In the genomic region with DNA sequence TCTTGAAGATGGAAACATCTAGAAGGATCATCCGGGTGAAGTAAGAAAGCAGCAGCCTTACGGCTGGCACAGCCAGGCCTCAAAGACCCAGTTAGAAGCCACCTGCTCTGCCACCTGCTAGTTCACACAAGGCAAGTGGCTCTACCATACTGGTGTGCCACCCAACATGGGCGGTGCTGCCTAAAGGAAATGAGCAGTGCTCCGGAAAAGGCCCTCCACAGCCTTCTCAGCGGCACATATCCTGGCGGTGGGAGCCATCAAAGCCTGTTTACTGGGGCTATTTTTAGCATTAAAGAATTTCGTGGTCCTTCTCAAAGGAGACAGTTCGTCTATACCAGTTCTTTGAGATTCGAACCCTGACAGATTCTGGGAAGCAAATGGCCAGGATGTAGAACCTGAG, we compare ENCODE assay signal across 9 mouse cellular contexts. TPM values are rescaled to one million over a fixed set of nuclear protein-coding genes. Genes with fewer than 3 reads are reported as not detected.
DNase-seq lines count a peak whose midpoint lies in the region; ATAC-seq and TF ChIP-seq lines count a peak whose summit lies in the region.
"Had no signal": no experiment of that assay in that cellular context is flagged by ENCODE, and none has a peak within 500 bp of the region (broad histone marks: within the 10 kb centered on the region; RNA-seq: fewer than 3 reads in every experiment).

No protein-coding gene starts in this region.

- no peak for ATAC-seq in intestine, embryonic 14.5 days (replicated peaks; ENCODE audit: low FRiP score, low TSS enrichment, low read depth)
- ATAC-seq in intestine, postnatal 0 days, result no peak
- no peak for ATAC-seq in embryonic facial prominence, embryonic 13.5 days (ENCODE audit: insufficient number of reproducible peaks, insufficient read depth, low FRiP score, low TSS enrichment, low read depth)
- no peak for ATAC-seq in intestine, embryonic 15.5 days
- no peak for ATAC-seq in monocyte, adult 5-6 weeks (replicated peaks; ENCODE audit: insufficient number of reproducible peaks, low FRiP score, low TSS enrichment, poor library complexity, severe bottlenecking)
- ATAC-seq: Patski had no signal

- no peak overlapping the region for H3K9ac ChIP-seq in intestine, embryonic 14.5 days (ENCODE audit: low read length)
- H3K9ac ChIP-seq in intestine, postnatal 0 days (ENCODE audit: low read depth, low read length), result no peak overlapping the region
- H3K9ac ChIP-seq in embryonic facial prominence, embryonic 13.5 days, result no peak overlapping the region
- no peak overlapping the region for H3K9ac ChIP-seq in intestine, embryonic 15.5 days

- H3K4me2 ChIP-seq in intestine, embryonic 14.5 days (ENCODE audit: low read length), result no peak overlapping the region
- no peak overlapping the region for H3K4me2 ChIP-seq in intestine, postnatal 0 days (replicated peaks; ENCODE audit: low read depth)
- no peak overlapping the region for H3K4me2 ChIP-seq in embryonic facial prominence, embryonic 13.5 days
- H3K4me2 ChIP-seq in intestine, embryonic 15.5 days (replicated peaks), result no peak overlapping the region

- H3K36me3 ChIP-seq in intestine, embryonic 14.5 days (ENCODE audit: control insufficient read depth, insufficient read depth, low read length), result no peaks in the 10 kb centered on the region
- 0 out of 2 replicates have a peak, but pooled peaks cover 9% of the 10 kb centered on the region for H3K36me3 ChIP-seq in intestine, postnatal 0 days (ENCODE audit: control insufficient read depth, insufficient read depth)
- no peaks in the 10 kb centered on the region for H3K36me3 ChIP-seq in embryonic facial prominence, embryonic 13.5 days
- H3K36me3 ChIP-seq in intestine, embryonic 15.5 days, result no peaks in the 10 kb centered on the region

- DNase-seq in intestine, embryonic 14.5 days (ENCODE audit: low spot score), result no peak
- peak; percentile 84 for DNase-seq in lung, postnatal 36 days
- no peak for DNase-seq in MN1 (ENCODE audit: low spot score)
- DNase-seq in layer of hippocampus, adult 9-11 months, result no peak

- no peak for TF ChIP-seq CTCF in intestine, postnatal 0 days (IDR thresholded peaks at IDR 0.05; ENCODE audit: low read depth)

- peak overlapping the region; percentile 38; the same call in 1 of the 2 replicates for H3K27ac ChIP-seq in intestine, embryonic 14.5 days (ENCODE audit: low read depth)
- no peak overlapping the region for H3K27ac ChIP-seq in intestine, postnatal 0 days (ENCODE audit: low read depth, low read length)
- peak overlapping the region; percentile 57; the same call in 1 of the 2 replicates for H3K27ac ChIP-seq in embryonic facial prominence, embryonic 13.5 days
- H3K27ac ChIP-seq in intestine, embryonic 15.5 days, result 0 out of 2 replicates have a peak overlapping the region, but pooled peaks have one; percentile 60

- no peaks in the 10 kb centered on the region for H3K9me3 ChIP-seq in intestine, embryonic 14.5 days (ENCODE audit: control insufficient read depth, low read length)
- H3K9me3 ChIP-seq in intestine, postnatal 0 days (ENCODE audit: control insufficient read depth), result no peaks in the 10 kb centered on the region
- H3K9me3 ChIP-seq in embryonic facial prominence, embryonic 13.5 days, result no peaks in the 10 kb centered on the region
- no peaks in the 10 kb centered on the region for H3K9me3 ChIP-seq in intestine, embryonic 15.5 days

- no peak overlapping the region for H3K4me3 ChIP-seq in intestine, embryonic 14.5 days (ENCODE audit: low read depth, low read length)
- no peak overlapping the region for H3K4me3 ChIP-seq in intestine, postnatal 0 days (ENCODE audit: low read depth, low read length)
- no peak overlapping the region for H3K4me3 ChIP-seq in embryonic facial prominence, embryonic 13.5 days
- H3K4me3 ChIP-seq in intestine, embryonic 15.5 days (replicated peaks), result no peak overlapping the region

- 53% methylated on average over 9 of the region's 9 CpGs for WGBS in intestine, embryonic 14.5 days
- WGBS in intestine, postnatal 0 days, result 59% methylated on average over 9 of the region's 9 CpGs
- 59% methylated on average over 9 of the region's 9 CpGs for WGBS in embryonic facial prominence, embryonic 13.5 days
- 52% methylated on average over 9 of the region's 9 CpGs for WGBS in intestine, embryonic 15.5 days

- H3K4me1 ChIP-seq in intestine, embryonic 14.5 days (replicated peaks; ENCODE audit: control insufficient read depth, insufficient read depth, low read length), result peaks cover 29% of the 10 kb centered on the region
- no peaks in the 10 kb centered on the region for H3K4me1 ChIP-seq in intestine, postnatal 0 days (replicated peaks; ENCODE audit: control insufficient read depth, insufficient read depth, low read length)
- H3K4me1 ChIP-seq in embryonic facial prominence, embryonic 13.5 days, result peaks cover 24% of the 10 kb centered on the region
- H3K4me1 ChIP-seq in intestine, embryonic 15.5 days (replicated peaks), result peaks cover 16% of the 10 kb centered on the region

- H3K27me3 ChIP-seq in intestine, embryonic 14.5 days (replicated peaks; ENCODE audit: control insufficient read depth, insufficient read depth, low read length), result no peaks in the 10 kb centered on the region
- no peaks in the 10 kb centered on the region for H3K27me3 ChIP-seq in intestine, postnatal 0 days (replicated peaks; ENCODE audit: control insufficient read depth, insufficient read depth, low read length)
- no peaks in the 10 kb centered on the region for H3K27me3 ChIP-seq in embryonic facial prominence, embryonic 13.5 days
- H3K27me3 ChIP-seq in intestine, embryonic 15.5 days (replicated peaks), result no peaks in the 10 kb centered on the region
- H3K27me3 ChIP-seq: Patski had no signal

RNA-seq across cellular contexts. Expression of gene Epas1, which starts 48.4 kb away (rescaled TPM):
- polyA plus RNA-seq in intestine, embryonic 14.5 days (2014; fragmentation: Nextera tagmentation; extraction: Ambion mirVana), result 7.7 TPM in 2 replicates
- 7.4 and 8.7 TPM in 2 replicates for polyA plus RNA-seq in intestine, postnatal 0 days (2015; fragmentation: Nextera tagmentation; extraction: Ambion mirVana)
- 3.0 and 3.9 TPM in 2 replicates for polyA plus RNA-seq in embryonic facial prominence, embryonic 13.5 days (2015; fragmentation: Nextera tagmentation; extraction: Ambion mirVana)
- 3.8 and 4.0 TPM in 2 replicates for polyA plus RNA-seq in intestine, embryonic 15.5 days (2015; fragmentation: Nextera tagmentation; extraction: Ambion mirVana)
- 2.8 to 3.6 TPM in 2 of 3 replicates, not detected in the other for total RNA-seq in monocyte, adult 5-6 weeks (2017)
